Mouse (Mus musculus): ENCODE measurements around the gene Taf8.

DNA sequence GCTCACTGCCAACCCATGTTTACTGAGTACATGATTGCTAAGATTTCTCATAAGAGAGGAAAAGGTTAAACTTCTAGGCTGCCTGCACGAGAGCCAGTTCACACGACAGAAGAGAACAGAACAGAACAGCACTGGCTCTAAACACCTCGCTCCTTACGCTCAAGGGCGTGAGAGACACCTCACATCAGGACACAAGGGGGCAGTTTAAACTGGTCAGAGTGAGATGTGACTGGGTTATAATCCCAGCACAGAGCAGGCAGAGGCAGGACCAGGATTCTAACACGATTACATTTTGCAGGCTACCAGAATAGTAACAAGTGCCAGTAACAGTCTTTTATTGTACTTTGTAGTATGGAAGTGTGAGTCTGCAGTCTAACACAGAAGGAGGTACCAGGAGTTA is 9.4 kb downstream of the Taf8 start:
- TF ChIP-seq CTCF (IDR thresholded peaks at IDR 0.05; ENCODE audit: extremely low read depth, insufficient read length, insufficient replicate concordance, low read depth, low read length) (no peak), POLR2A (IDR thresholded peaks at IDR 0.05; ENCODE audit: low read depth, low read length) (no peak)

Data from small intestine, adult 2 months (tissue).